Mouse (Mus musculus) natural killer cell, adult 2 months (primary cell): ENCODE data around the gene Dph6.
"Not testable (repeated sequence)": the region's sequence is repeated elsewhere in the genome, so short reads cannot be mapped to it uniquely, and the experiment has no call there.

Source experiments
- DNase-seq, 2 experiments: peaks; one replicate each; pipeline ENCODE4 v3.0.0; 2022; ENCODE audit warnings: low spot score in 2 of 2

The Dph6 gene

GRCm38 (mm10) chr2:114654365-114655239, at the start of gene Dph6:
Dph6 (minus strand) TSS chr2:114654964.
- peak; percentile 81 to 86 for DNase-seq

GRCm38 (mm10) chr2:114700966-114701685, 46.4 kb upstream of the Dph6 start:
- DNase-seq: no peak

GRCm38 (mm10) chr2:114691607-114692006, 36.8 kb upstream of the Dph6 start:
- no peak for DNase-seq

GRCm38 (mm10) chr2:114687483-114687882, 32.7 kb upstream of the Dph6 start:
- no peak for DNase-seq

- DNase-seq: no peak
These were observed 32.3 kb upstream of the Dph6 start for GRCm38 (mm10) chr2:114687081-114687480.

GRCm38 (mm10) chr2:114673831-114674230, 19.1 kb upstream of the Dph6 start:
- no peak for DNase-seq

GRCm38 (mm10) chr2:114670983-114671382, 16.2 kb upstream of the Dph6 start:
- DNase-seq: no peak

GRCm38 (mm10) chr2:114658954-114659353, 4.2 kb upstream of the Dph6 start:
- no peak for DNase-seq

GRCm38 (mm10) chr2:114646240-114646639, 8.5 kb downstream of the Dph6 start:
- no peak for DNase-seq

GRCm38 (mm10) chr2:114643832-114644231, 10.9 kb downstream of the Dph6 start:
- DNase-seq: no peak

- no peak for DNase-seq
These were observed 30.1 kb downstream of the Dph6 start for GRCm38 (mm10) chr2:114624683-114625082.

GRCm38 (mm10) chr2:114622550-114622939, 32.2 kb downstream of the Dph6 start:
- DNase-seq: no peak

GRCm38 (mm10) chr2:114621781-114622549, 32.8 kb downstream of the Dph6 start:
- no peak for DNase-seq

GRCm38 (mm10) chr2:114611576-114611975, 43.2 kb downstream of the Dph6 start:
- no peak for DNase-seq

- no peak for DNase-seq
These were observed 44.7 kb downstream of the Dph6 start for GRCm38 (mm10) chr2:114610110-114610509.

- DNase-seq: not testable (repeated sequence)
These were observed 49.6 kb downstream of the Dph6 start for GRCm38 (mm10) chr2:114605202-114605601.

- DNase-seq: no peak
These were observed 53.6 kb downstream of the Dph6 start for GRCm38 (mm10) chr2:114601174-114601573.

GRCm38 (mm10) chr2:114599793-114600192, 55.0 kb downstream of the Dph6 start:
- no peak for DNase-seq

- DNase-seq: no peak
These were observed 61.4 kb downstream of the Dph6 start for GRCm38 (mm10) chr2:114593393-114593792.

- no peak for DNase-seq
These were observed 74.0 kb downstream of the Dph6 start for GRCm38 (mm10) chr2:114580714-114581113.

GRCm38 (mm10) chr2:114543000-114543622, 111.7 kb downstream of the Dph6 start:
- no peak for DNase-seq

- DNase-seq: no peak
These were observed 112.4 kb downstream of the Dph6 start for GRCm38 (mm10) chr2:114542325-114542724.
